Mouse (Mus musculus) gastrocnemius, postnatal 25 days (tissue): ENCODE results near the gene Khdrbs1. TPM values are rescaled to one million over a fixed set of nuclear protein-coding genes. Genes with fewer than 3 reads are reported as not detected.

Experiments used
- DNase-seq: peaks from one replicate; pipeline ENCODE4 v3.0.0; 2022
- microRNA-seq, 2 experiments: library from miRNA; unstranded; fragments of <30 nt; microRNA quantifications; one replicate each; pipeline ENCODE4 v1.2.0; 2021; ENCODE audit warnings: borderline replicate concordance in 2 of 2
- total RNA-seq, 2 experiments: library from RNA; stranded (reverse); gene quantifications; 1 replicate in 1 of 2; 2 replicates in 1 of 2; pipeline ENCODE4 v1.2.3; 2021

The Khdrbs1 gene
- total RNA-seq, 2 experiments from 2014 or later = 21.5 to 25.7 TPM

GRCm38 (mm10) chr4:129672878-129673449, 69.1 kb downstream of the Khdrbs1 start:
- DNase-seq = no peak

GRCm38 (mm10) chr4:129672083-129672877, 69.8 kb downstream of the Khdrbs1 start, which contains the start of gene Kpna6:
TSS of gene Kpna6 (minus strand) at chr4:129672767.
- peak; percentile 89 for DNase-seq

GRCm38 (mm10) chr4:129671491-129672082, 70.5 kb downstream of the Khdrbs1 start:
- DNase-seq = no peak

- DNase-seq = no peak
Measured at GRCm38 (mm10) chr4:129662255-129662813, 79.8 kb downstream of the Khdrbs1 start.

GRCm38 (mm10) chr4:129661584-129661983, 80.5 kb downstream of the Khdrbs1 start:
- no peak for DNase-seq

GRCm38 (mm10) chr4:129654770-129655169, 87.3 kb downstream of the Khdrbs1 start:
- DNase-seq = no peak

Small RNAs within 50 kb of the gene (microRNA-seq; reads per million reads assigned to microRNA genes)
- gene Gm28017 (0 reads per million in 2 experiments), gene Mir7016 (0 reads per million in 2 experiments)

Other genes starting within 250 kb of the Khdrbs1 start
- gene Marcksl1, start 228.7 kb downstream of the Khdrbs1 start, total RNA-seq = 1 to 10 TPM; 1.6 to 2.8 TPM
- 1 to 10 TPM; 9.6 to 9.9 TPM for gene Hdac1, start 199.6 kb downstream of the Khdrbs1 start, total RNA-seq
- gene Lck, start 168.7 kb downstream of the Khdrbs1 start, total RNA-seq = under 1 TPM in 1 of 2 experiments, not detected in 1; 0.48 TPM
- gene Fam167b, start 163.8 kb downstream of the Khdrbs1 start, total RNA-seq = under 1 TPM in 1 of 2 experiments, not detected in 1; 0.31 TPM
- 100 to 1,000 TPM; 116 to 129 TPM for gene Eif3i, start 141.7 kb downstream of the Khdrbs1 start, total RNA-seq
- gene Tmem234, start 141.6 kb downstream of the Khdrbs1 start, total RNA-seq = 10 to 100 TPM; 30.5 to 32.3 TPM
- gene Dcdc2b, start 128.0 kb downstream of the Khdrbs1 start, total RNA-seq = 1 to 10 TPM in 1 of 2 experiments, under 1 TPM in 1; 0.77 to 1.2 TPM
- gene Iqcc, start 123.2 kb downstream of the Khdrbs1 start, total RNA-seq = 10 to 100 TPM in 1 of 2 experiments, 1 to 10 TPM in 1; 8.1 to 11.1 TPM
- gene Ccdc28b, start 118.4 kb downstream of the Khdrbs1 start, total RNA-seq = 10 to 100 TPM; 52.4 to 59.8 TPM
- gene Txlna, start 101.2 kb downstream of the Khdrbs1 start, total RNA-seq = 10 to 100 TPM; 18.0 to 19.4 TPM
- 10 to 100 TPM; 64.6 to 77.1 TPM for gene Kpna6, start 69.5 kb downstream of the Khdrbs1 start, total RNA-seq
- gene Tmem39b, start 45.5 kb downstream of the Khdrbs1 start, total RNA-seq = 1 to 10 TPM; 3.5 to 4.7 TPM
- 100 to 1,000 TPM; 556 to 584 TPM for gene Ptp4a2, start 68.9 kb upstream of the Khdrbs1 start, total RNA-seq
- gene Spocd1, start 186.9 kb upstream of the Khdrbs1 start, total RNA-seq = not detected
- under 1 TPM; 0.54 to 0.56 TPM for gene Adgrb2, start 242.6 kb upstream of the Khdrbs1 start, total RNA-seq